Mouse (Mus musculus): ENCODE results near the gene BC030500.

DNA sequence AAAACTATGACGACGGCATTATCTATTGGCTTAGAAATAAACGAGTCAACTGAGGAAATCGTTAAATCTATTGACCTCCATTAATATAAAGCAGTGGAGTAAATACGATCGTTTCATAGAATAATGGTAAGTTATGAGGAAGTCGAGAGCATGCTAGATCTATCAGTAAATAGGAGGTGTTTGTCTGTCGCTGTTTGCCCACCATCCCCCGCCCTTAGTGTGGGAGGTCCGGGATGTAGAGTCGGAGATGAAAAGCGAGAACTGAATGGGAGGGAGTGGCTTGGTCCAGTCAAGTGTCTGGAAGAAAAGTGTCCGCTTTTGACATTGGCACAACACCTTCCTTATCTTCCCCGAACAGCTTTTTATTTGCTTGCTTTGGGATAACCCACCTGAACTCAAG, at the start of gene BC030500:
- no peak for TF ChIP-seq POLR2A (IDR thresholded peaks at IDR 0.05; ENCODE audit: insufficient read depth, low read depth, low read length)
- TF ChIP-seq CTCF (IDR thresholded peaks at IDR 0.05) = no peak
- TF ChIP-seq EP300 (IDR thresholded peaks at IDR 0.05; ENCODE audit: insufficient read depth, low read depth, low read length) = no peak
